Mouse (Mus musculus) olfactory bulb, adult 2 months (tissue): ENCODE results near the gene Dact3.

Source experiments
- CTCF ChIP-seq: fragments of 200-500 bp; IDR thresholded peaks from 2 replicates; pipeline ENCODE4 v1.5.1; 2012; ENCODE audit warnings: low read depth, mild to moderate bottlenecking, low read length, moderate library complexity; ENCODE audit not compliant: insufficient read depth
- POLR2A ChIP-seq: fragments of 200-500 bp; IDR thresholded peaks from 2 replicates; pipeline ENCODE4 v1.6.1; 2012; ENCODE audit warnings: mild to moderate bottlenecking, low read depth, low read length, moderate library complexity; ENCODE audit not compliant: insufficient read depth

DNA sequence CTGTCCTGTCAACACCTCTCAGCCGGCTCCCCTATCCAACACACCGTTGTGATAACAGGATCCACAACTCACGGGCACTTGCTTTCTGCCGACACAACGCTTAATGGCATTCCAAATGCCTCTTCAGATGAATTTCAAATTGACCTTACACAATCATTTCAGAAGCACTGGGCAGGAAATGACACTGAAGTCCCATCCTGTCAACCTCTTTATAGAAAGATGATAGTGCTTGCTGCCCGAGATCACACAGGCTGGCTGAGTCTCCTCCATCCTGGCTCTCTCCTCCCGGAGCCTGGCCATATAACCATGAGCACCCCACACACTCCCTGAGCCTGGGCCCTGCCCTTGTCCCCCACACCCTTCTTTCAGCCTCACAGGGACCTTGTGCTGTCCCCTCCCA, 32.7 kb downstream of the Dact3 start:
- no peak for TF ChIP-seq CTCF
- TF ChIP-seq POLR2A: no peak
